Mouse (Mus musculus) brain, embryonic 14.5 days (tissue): ENCODE measurements around the gene Snap23.

Experiments used
- CTCF ChIP-seq: fragments of 200-500 bp; IDR thresholded peaks from 2 replicates; pipeline ENCODE4 v1.5.1; 2012; ENCODE audit warnings: inconsistent platforms, mild to moderate bottlenecking, moderate library complexity, borderline replicate concordance; ENCODE audit not compliant: insufficient read depth, insufficient read length; ENCODE audit errors: extremely low read depth
- POLR2A ChIP-seq: fragments of 200-500 bp; IDR thresholded peaks from 2 replicates; pipeline ENCODE4 v1.6.1; 2012; ENCODE audit warnings: mild to moderate bottlenecking, inconsistent platforms, borderline replicate concordance; ENCODE audit not compliant: poor library complexity, insufficient read depth, insufficient read length, severe bottlenecking; ENCODE audit errors: extremely low read depth

GRCm38 (mm10) chr2:120578286-120578685, 10.8 kb downstream of the Snap23 start:
- TF ChIP-seq CTCF = no peak
- TF ChIP-seq POLR2A = no peak
